Mouse (Mus musculus): Measurements from ENCODE around the gene Olfr732. TPM values are rescaled to one million over a fixed set of nuclear protein-coding genes. Genes with fewer than 3 reads are reported as not detected.

Olfr732 gene
- polyA plus RNA-seq (2012; rRNA removed) = not detected in 2 replicates

DNA sequence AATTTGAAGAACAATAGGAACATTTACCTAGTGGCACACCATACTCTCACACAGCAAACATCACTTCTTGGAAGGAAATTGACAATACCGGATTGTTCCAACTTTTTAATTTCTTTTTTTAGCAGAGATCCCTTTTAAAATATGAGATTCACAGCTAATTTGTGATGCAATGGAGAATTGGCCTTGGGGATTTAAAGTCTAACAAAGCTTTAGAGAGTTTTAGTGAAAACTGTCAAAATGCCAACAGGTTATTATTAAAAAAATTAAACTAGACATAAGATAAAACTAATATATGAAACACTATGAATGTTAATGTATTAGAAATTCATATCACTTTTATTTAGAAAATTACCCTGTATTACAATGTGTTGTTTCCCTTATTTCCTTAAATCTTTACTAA, at the start of gene Olfr732:
Olfr732 (minus strand) TSS at position 101 of the 400 bp plus-strand sequence.
- no peak for DNase-seq (ENCODE audit: extremely low spot score in 1 of 2, low spot score in 1 of 2)

GRCm38 (mm10) chr14:50326661-50327060, 42.7 kb upstream of the Olfr732 start, which contains the start of gene Olfr734:
Gene Olfr734, minus strand, starts transcription at chr14:50326761.
- no peak for DNase-seq (ENCODE audit: extremely low spot score in 1 of 2, low spot score in 1 of 2)

DNA sequence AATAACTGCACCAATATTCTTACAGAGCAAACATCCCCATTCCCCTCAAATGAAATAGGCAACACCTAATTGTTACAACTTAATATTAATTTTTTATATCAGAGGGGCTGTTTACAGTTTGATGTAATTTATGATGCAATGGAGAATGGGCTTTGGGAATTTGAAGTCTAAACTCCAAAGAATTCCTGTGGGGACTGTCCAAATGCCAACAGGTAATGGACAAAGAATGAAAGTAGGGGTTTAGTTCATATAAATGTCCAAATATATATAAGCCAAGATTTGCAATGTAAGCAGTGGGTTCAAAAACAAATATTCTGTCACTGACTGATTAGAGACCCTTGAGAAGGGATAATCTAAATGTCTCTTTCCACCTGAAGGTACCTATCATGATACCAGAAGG, 17.4 kb upstream of the Olfr732 start, which contains the start of gene Olfr733:
Olfr733 (minus strand) TSS at position 101 of the 400 bp plus-strand sequence.
- no peak for DNase-seq (ENCODE audit: extremely low spot score in 1 of 2, low spot score in 1 of 2)

DNA sequence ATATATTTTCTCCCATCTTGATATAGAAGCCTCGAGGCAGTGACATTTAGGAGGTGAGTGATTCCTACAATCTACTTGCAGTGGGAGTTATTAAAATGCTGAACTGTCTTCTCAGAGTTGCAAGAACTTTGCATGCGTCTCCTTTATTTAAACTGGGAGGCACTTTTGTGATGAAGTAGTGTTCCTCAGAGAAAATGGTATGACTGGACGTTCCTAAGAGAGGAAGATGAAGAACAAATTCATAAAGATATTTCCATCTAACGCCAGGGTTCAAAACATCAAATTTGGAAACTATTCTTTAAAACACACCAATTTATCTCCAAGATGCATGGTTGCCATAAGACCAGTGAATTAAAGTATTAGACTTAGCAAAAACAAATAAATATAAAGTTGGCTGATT, 42.2 kb downstream of the Olfr732 start, which contains the start of gene Olfr731:
Olfr731 (minus strand) TSS at position 101 of the 400 bp plus-strand sequence.
- no peak for DNase-seq (ENCODE audit: extremely low spot score in 1 of 2, low spot score in 1 of 2)

Other genes with a start within 250 kb of the Olfr732 start
- gene Olfr725, start 243.8 kb downstream of the Olfr732 start, polyA plus RNA-seq (2012; rRNA removed) = not detected in 2 replicates
- 0.06 TPM in 1 of 2 replicates, not detected in the other for gene Olfr726, start 193.3 kb downstream of the Olfr732 start, polyA plus RNA-seq (2012; rRNA removed)
- gene Olfr727, start 161.0 kb downstream of the Olfr732 start, polyA plus RNA-seq (2012; rRNA removed) = 0.08 TPM in 1 of 2 replicates, not detected in the other
- not detected in 2 replicates for gene Olfr728, start 141.5 kb downstream of the Olfr732 start, polyA plus RNA-seq (2012; rRNA removed)
- gene Olfr729, start 131.3 kb downstream of the Olfr732 start, polyA plus RNA-seq (2012; rRNA removed) = not detected in 2 replicates
- gene Olfr730, start 96.0 kb downstream of the Olfr732 start, polyA plus RNA-seq (2012; rRNA removed) = 0.02 TPM in 1 of 2 replicates, not detected in the other
- gene Olfr731, start 42.3 kb downstream of the Olfr732 start, polyA plus RNA-seq (2012; rRNA removed) = not detected in 2 replicates
- not detected in 2 replicates for gene Olfr733, start 17.3 kb upstream of the Olfr732 start, polyA plus RNA-seq (2012; rRNA removed)
- gene Olfr734, start 42.6 kb upstream of the Olfr732 start, polyA plus RNA-seq (2012; rRNA removed) = not detected in 2 replicates
- gene Olfr735, start 64.7 kb upstream of the Olfr732 start, polyA plus RNA-seq (2012; rRNA removed) = not detected in 2 replicates
- gene Tlr11, start 73.7 kb upstream of the Olfr732 start, polyA plus RNA-seq (2012; rRNA removed) = not detected in 2 replicates
- not detected in 2 replicates for gene Olfr736, start 97.0 kb upstream of the Olfr732 start, polyA plus RNA-seq (2012; rRNA removed)
- gene Olfr738, start 123.4 kb upstream of the Olfr732 start, polyA plus RNA-seq (2012; rRNA removed) = not detected in 2 replicates
- not detected in 2 replicates for gene Olfr739, start 134.4 kb upstream of the Olfr732 start, polyA plus RNA-seq (2012; rRNA removed)
- 0.08 TPM in 1 of 2 replicates, not detected in the other for gene Olfr740, start 161.3 kb upstream of the Olfr732 start, polyA plus RNA-seq (2012; rRNA removed)
- not detected in 2 replicates for gene Olfr741, start 188.5 kb upstream of the Olfr732 start, polyA plus RNA-seq (2012; rRNA removed)
- gene Olfr742, start 219.4 kb upstream of the Olfr732 start, polyA plus RNA-seq (2012; rRNA removed) = not detected in 2 replicates
- gene Olfr743, start 237.6 kb upstream of the Olfr732 start, polyA plus RNA-seq (2012; rRNA removed) = not detected in 2 replicates

Data from frontal cortex, adult 2 months (tissue).